Mouse (Mus musculus): ENCODE results near the gene Srcin1. TPM values are rescaled to one million over a fixed set of nuclear protein-coding genes. Genes with fewer than 3 reads are reported as not detected.

The Srcin1 gene
- 0.55 and 0.56 TPM in 2 replicates for polyA plus RNA-seq (2014; fragmentation: Nextera tagmentation; extraction: Ambion mirVana)

DNA sequence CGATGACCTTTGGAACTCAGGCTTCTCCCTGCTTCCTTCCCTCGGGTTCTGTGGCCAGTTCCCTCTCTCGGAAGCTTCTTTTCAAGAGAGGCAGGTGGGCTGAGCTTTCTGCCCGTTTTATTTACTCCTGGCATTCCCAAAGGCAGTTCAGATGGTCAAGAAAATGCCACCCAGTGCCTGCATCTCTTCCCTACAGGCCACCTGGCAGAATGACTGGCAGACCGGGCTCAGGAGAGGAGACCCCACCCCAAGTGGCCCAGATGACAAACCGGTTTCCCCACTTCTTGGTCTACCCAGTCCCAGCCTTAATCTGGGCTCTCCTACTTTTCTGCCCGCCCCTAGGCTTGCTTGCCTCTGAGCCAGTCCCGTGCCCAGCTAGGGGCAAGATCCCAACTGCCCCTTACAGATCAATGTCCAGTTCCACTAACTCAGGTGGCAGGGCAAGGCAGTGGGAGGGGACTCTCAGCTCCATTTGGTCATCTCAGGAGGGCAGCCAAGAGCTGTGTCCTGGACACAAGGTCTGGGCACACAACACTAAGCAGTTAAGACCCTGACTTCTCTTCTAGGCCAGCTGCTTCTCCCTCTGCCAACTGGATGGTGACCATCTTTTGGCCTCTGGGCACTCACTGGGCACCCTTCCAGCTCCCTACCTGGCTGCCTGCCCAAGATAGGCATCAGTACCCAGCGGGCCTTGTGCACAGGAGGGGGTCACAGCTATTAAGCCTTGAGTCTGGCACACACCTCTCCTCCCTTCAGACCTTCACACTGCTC, at the start of gene Srcin1:
Gene Srcin1, minus strand, starts transcription at position 51 of the 771 bp plus-strand sequence.
- peak within 1 kb of the TSS; percentile 99 for H3K4me2 ChIP-seq (ENCODE audit: low read depth, low read length)
- H3K4me1 ChIP-seq (ENCODE audit: control insufficient read depth, insufficient read depth, low read length), result peaks cover 9% of the 10 kb centered on the region
- WGBS, result 25% methylated on average over 9 of the region's 9 CpGs
- peak within 1 kb of the TSS; percentile 74 for H3K9ac ChIP-seq (replicated peaks; ENCODE audit: low read length)
- H3K4me3 ChIP-seq (ENCODE audit: low read depth, low read length), result peak within 1 kb of the TSS; percentile 63
- no peaks in the 10 kb centered on the region for H3K36me3 ChIP-seq (replicated peaks; ENCODE audit: control insufficient read depth, insufficient read depth, low read depth, low read length)
- ATAC-seq (replicated peaks; ENCODE audit: insufficient number of reproducible peaks, low FRiP score, low TSS enrichment, low read depth) (no peak), DNase-seq (ENCODE audit: low spot score) (no peak)
- H3K27me3 ChIP-seq (ENCODE audit: control insufficient read depth, insufficient read depth, low read length), result peaks cover 41% of the 10 kb centered on the region
- H3K9me3 ChIP-seq (replicated peaks; ENCODE audit: control insufficient read depth, low read length), result no peaks in the 10 kb centered on the region
- H3K27ac ChIP-seq (replicated peaks; ENCODE audit: low read depth, low read length), result peak within 1 kb of the TSS; percentile 47; the same call in 1 of the 2 replicates

DNA sequence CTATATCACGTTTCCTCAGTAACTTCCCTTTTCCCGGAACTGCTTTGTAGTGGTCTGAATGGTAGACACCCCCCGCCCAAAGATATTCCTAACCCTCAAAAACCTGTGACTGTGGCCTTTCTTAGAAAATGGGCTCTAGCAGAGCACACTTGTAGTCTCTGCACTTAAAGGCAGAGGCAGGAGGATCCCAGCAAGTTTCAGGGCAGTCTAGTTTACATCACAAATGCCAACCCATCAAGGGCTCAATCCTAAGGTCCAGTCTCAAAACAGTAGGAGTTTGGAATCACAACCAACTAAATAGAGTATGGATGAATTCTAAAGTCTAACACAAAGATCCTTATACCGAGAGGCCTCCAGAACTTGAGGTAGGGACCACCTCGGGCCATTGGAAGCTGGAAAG, 49.6 kb upstream of the Srcin1 start:
- ATAC-seq (replicated peaks; ENCODE audit: insufficient number of reproducible peaks, low FRiP score, low TSS enrichment, low read depth), result no peak
- H3K27me3 ChIP-seq (ENCODE audit: control insufficient read depth, insufficient read depth, low read length), result peaks cover 32% of the 10 kb centered on the region
- H3K9me3 ChIP-seq (replicated peaks; ENCODE audit: control insufficient read depth, low read length), result no peaks in the 10 kb centered on the region
- H3K36me3 ChIP-seq (replicated peaks; ENCODE audit: control insufficient read depth, insufficient read depth, low read depth, low read length), result no peaks in the 10 kb centered on the region
- H3K4me2 ChIP-seq (ENCODE audit: low read depth, low read length), result no peak overlapping the region
- H3K27ac ChIP-seq (replicated peaks; ENCODE audit: low read depth, low read length), result no peak overlapping the region
- no peak overlapping the region for H3K4me3 ChIP-seq (ENCODE audit: low read depth, low read length)
- H3K9ac ChIP-seq (replicated peaks; ENCODE audit: low read length), result no peak overlapping the region
- 64% methylated on average over 5 of the region's 5 CpGs for WGBS
- peaks cover 19% of the 10 kb centered on the region for H3K4me1 ChIP-seq (ENCODE audit: control insufficient read depth, insufficient read depth, low read length)
- no peak for DNase-seq (ENCODE audit: low spot score)

DNA sequence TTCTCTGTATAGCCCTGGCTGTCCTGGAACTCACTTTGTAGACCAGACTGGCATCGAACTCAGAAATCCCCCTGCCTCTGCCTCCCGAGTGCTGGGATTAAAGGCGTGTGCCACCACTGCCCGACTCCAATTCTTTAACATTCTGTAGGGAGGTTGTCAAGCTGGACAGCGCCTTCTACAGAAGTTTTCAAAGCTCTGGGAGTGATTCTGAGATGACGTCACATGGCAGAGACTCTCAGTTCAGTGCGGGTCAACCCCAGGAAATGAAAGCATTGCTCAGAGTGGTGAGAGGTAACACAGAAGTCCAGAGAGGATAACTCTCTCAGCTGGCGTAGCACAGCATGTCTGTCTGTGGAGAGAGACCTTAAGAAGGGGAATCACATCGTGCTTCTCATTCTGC, 47.2 kb upstream of the Srcin1 start:
- DNase-seq (ENCODE audit: low spot score) (no peak), ATAC-seq (replicated peaks; ENCODE audit: insufficient number of reproducible peaks, low FRiP score, low TSS enrichment, low read depth) (no peak)
- H3K9ac ChIP-seq (replicated peaks; ENCODE audit: low read length), result no peak overlapping the region
- no peaks in the 10 kb centered on the region for H3K36me3 ChIP-seq (replicated peaks; ENCODE audit: control insufficient read depth, insufficient read depth, low read depth, low read length)
- no peak overlapping the region for H3K4me2 ChIP-seq (ENCODE audit: low read depth, low read length)
- H3K27ac ChIP-seq (replicated peaks; ENCODE audit: low read depth, low read length), result no peak overlapping the region
- no peaks in the 10 kb centered on the region for H3K9me3 ChIP-seq (replicated peaks; ENCODE audit: control insufficient read depth, low read length)
- peaks cover 15% of the 10 kb centered on the region for H3K27me3 ChIP-seq (ENCODE audit: control insufficient read depth, insufficient read depth, low read length)
- WGBS, result 58% methylated on average over 9 of the region's 9 CpGs
- no peak overlapping the region for H3K4me3 ChIP-seq (ENCODE audit: low read depth, low read length)
- H3K4me1 ChIP-seq (ENCODE audit: control insufficient read depth, insufficient read depth, low read length), result peaks cover 14% of the 10 kb centered on the region

DNA sequence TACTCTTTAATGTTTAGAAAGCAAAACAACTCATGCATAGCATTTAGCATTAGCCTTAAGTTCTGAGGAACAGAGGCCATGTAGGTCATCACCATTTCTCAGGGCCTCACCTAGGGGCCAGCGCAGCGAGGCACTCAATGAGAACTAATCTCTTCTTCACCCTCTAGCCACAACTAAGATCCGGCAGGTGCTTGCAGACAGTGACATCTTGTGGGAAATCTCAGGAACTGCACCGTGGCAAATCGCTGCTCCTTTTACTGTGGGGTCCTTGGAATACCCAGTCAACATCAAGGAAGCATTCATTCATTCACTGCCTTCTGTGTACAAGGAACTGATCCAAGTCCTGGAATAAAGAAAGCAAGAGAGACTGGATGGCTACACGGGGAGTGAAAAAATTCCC, 46.5 kb upstream of the Srcin1 start:
- H3K27me3 ChIP-seq (ENCODE audit: control insufficient read depth, insufficient read depth, low read length), result peaks cover 7% of the 10 kb centered on the region
- 2% methylated on average over 6 of the region's 6 CpGs for WGBS

DNA sequence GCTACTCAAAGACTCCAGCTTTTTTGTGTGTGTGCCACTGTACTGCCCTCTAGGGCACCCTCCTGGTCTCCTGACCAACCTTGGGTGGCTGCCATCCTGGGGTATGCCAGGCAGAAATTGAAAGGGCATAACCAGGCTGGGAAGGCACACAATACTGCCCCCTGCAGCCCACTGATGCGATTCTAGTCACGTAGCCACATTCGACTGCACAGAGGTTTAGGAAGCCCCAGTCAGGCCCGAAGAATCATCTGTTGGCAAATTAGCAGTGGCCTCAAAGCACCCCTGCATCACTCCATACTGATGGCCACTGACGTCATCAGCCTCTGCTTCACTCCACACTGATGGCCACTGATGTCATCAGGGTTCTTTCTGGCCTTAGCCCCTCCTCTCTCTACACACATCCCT, 43.4 kb upstream of the Srcin1 start:
- no peak overlapping the region for H3K9ac ChIP-seq (replicated peaks; ENCODE audit: low read length)
- 49% methylated on average over 5 of the region's 5 CpGs for WGBS
- H3K27me3 ChIP-seq (ENCODE audit: control insufficient read depth, insufficient read depth, low read length), result no peaks in the 10 kb centered on the region
- no peak for ATAC-seq (replicated peaks; ENCODE audit: insufficient number of reproducible peaks, low FRiP score, low TSS enrichment, low read depth)
- no peak overlapping the region for H3K4me2 ChIP-seq (ENCODE audit: low read depth, low read length)
- H3K4me3 ChIP-seq (ENCODE audit: low read depth, low read length), result no peak overlapping the region
- H3K4me1 ChIP-seq (ENCODE audit: control insufficient read depth, insufficient read depth, low read length), result no peaks in the 10 kb centered on the region
- H3K9me3 ChIP-seq (replicated peaks; ENCODE audit: control insufficient read depth, low read length), result no peaks in the 10 kb centered on the region
- H3K27ac ChIP-seq (replicated peaks; ENCODE audit: low read depth, low read length), result no peak overlapping the region
- DNase-seq (ENCODE audit: low spot score), result peak; percentile 33
- no peaks in the 10 kb centered on the region for H3K36me3 ChIP-seq (replicated peaks; ENCODE audit: control insufficient read depth, insufficient read depth, low read depth, low read length)

More for the DNA sequence above, 46.5 kb upstream of the Srcin1 start:
- Histone ChIP-seq H3K4me3 (ENCODE audit: low read depth, low read length) (no peak overlapping the region), H3K9ac (replicated peaks; ENCODE audit: low read length) (no peak overlapping the region), H3K9me3 (replicated peaks; ENCODE audit: control insufficient read depth, low read length) (no peaks in the 10 kb centered on the region), H3K4me2 (ENCODE audit: low read depth, low read length) (no peak overlapping the region), H3K36me3 (replicated peaks; ENCODE audit: control insufficient read depth, insufficient read depth, low read depth, low read length) (no peaks in the 10 kb centered on the region), H3K4me1 (ENCODE audit: control insufficient read depth, insufficient read depth, low read length) (peaks cover 8% of the 10 kb centered on the region), H3K27ac (replicated peaks; ENCODE audit: low read depth, low read length) (no peak overlapping the region)
- ATAC-seq (replicated peaks; ENCODE audit: insufficient number of reproducible peaks, low FRiP score, low TSS enrichment, low read depth) (no peak), DNase-seq (ENCODE audit: low spot score) (peak; percentile 85)

DNA sequence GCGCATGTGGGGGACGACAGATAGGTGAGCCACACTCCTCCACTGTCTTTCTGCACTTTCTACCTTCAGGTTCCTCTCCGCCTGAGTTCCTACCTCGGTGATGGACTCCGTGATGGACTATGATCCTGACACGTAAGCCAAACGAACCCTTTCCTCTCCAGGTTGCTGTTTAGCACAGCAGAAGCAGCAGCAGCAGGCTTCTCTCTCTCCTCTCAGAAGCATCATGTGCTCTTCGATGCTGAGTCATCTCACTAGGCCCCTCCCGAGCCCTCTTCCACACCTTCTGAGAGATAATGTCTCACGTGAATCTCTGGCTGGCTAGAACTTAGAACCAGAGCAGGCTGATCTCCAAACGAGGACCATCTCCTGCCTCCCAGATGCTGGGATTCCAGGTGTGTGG, 42.4 kb upstream of the Srcin1 start:
- Histone ChIP-seq H3K27me3 (ENCODE audit: control insufficient read depth, insufficient read depth, low read length) (no peaks in the 10 kb centered on the region), H3K4me2 (ENCODE audit: low read depth, low read length) (no peak overlapping the region), H3K9ac (replicated peaks; ENCODE audit: low read length) (no peak overlapping the region), H3K36me3 (replicated peaks; ENCODE audit: control insufficient read depth, insufficient read depth, low read depth, low read length) (no peaks in the 10 kb centered on the region), H3K9me3 (replicated peaks; ENCODE audit: control insufficient read depth, low read length) (no peaks in the 10 kb centered on the region), H3K4me3 (ENCODE audit: low read depth, low read length) (no peak overlapping the region), H3K27ac (replicated peaks; ENCODE audit: low read depth, low read length) (no peak overlapping the region), H3K4me1 (ENCODE audit: control insufficient read depth, insufficient read depth, low read length) (no peaks in the 10 kb centered on the region)
- WGBS, result 47% methylated on average over 11 of the region's 11 CpGs
- ATAC-seq (replicated peaks; ENCODE audit: insufficient number of reproducible peaks, low FRiP score, low TSS enrichment, low read depth) (no peak), DNase-seq (ENCODE audit: low spot score) (no peak)

DNA sequence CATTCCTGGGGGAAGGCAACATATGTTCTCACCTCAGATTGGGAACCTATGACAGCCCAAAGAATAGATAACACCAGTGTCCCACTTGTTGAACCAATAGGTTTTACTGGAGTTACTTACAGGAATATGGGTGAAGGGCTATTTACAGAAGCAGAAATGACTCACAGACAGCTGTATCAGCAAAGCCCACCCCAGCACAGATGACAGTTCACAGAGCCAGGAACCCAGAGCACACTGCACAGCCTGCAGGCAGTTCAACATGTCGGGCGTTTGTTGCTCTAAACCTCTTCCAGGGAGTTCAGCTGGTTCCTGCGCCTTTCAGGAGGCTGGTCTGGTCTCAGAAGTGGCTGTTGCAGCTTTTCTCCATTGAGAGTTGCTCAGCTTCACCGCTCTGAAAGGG, 39.3 kb upstream of the Srcin1 start:
- H3K9me3 ChIP-seq (replicated peaks; ENCODE audit: control insufficient read depth, low read length), result no peaks in the 10 kb centered on the region
- no peak overlapping the region for H3K4me2 ChIP-seq (ENCODE audit: low read depth, low read length)
- no peaks in the 10 kb centered on the region for H3K36me3 ChIP-seq (replicated peaks; ENCODE audit: control insufficient read depth, insufficient read depth, low read depth, low read length)
- no peak for DNase-seq (ENCODE audit: low spot score)
- no peak for ATAC-seq (replicated peaks; ENCODE audit: insufficient number of reproducible peaks, low FRiP score, low TSS enrichment, low read depth)
- no peaks in the 10 kb centered on the region for H3K4me1 ChIP-seq (ENCODE audit: control insufficient read depth, insufficient read depth, low read length)
- H3K27ac ChIP-seq (replicated peaks; ENCODE audit: low read depth, low read length), result no peak overlapping the region
- no peaks in the 10 kb centered on the region for H3K27me3 ChIP-seq (ENCODE audit: control insufficient read depth, insufficient read depth, low read length)
- H3K9ac ChIP-seq (replicated peaks; ENCODE audit: low read length), result no peak overlapping the region
- H3K4me3 ChIP-seq (ENCODE audit: low read depth, low read length), result no peak overlapping the region
- WGBS, result 79% methylated on average over 4 of the region's 4 CpGs

DNA sequence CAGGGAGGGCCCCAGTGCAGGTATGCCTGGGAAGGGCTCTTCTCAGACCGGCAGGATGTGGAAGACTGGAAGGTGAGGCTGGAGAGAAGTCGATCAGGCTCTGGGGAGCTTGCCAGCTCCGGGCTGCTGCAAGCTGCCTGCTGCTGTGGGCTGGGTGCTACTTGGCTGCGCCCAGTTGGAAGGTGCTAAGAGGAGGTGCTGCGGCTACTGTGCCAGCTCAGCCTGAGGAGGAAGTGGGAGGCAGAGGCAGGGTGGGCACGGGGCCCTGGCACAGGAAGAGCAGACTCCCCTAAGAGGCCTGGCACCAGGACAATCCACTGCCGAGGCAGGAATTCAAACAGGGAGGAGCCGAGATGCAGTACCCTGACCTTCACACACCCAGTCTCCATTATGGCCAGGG, 35.1 kb upstream of the Srcin1 start:
- Histone ChIP-seq H3K9me3 (replicated peaks; ENCODE audit: control insufficient read depth, low read length) (no peaks in the 10 kb centered on the region), H3K4me2 (ENCODE audit: low read depth, low read length) (no peak overlapping the region), H3K27me3 (ENCODE audit: control insufficient read depth, insufficient read depth, low read length) (no peaks in the 10 kb centered on the region), H3K27ac (replicated peaks; ENCODE audit: low read depth, low read length) (no peak overlapping the region), H3K36me3 (replicated peaks; ENCODE audit: control insufficient read depth, insufficient read depth, low read depth, low read length) (no peaks in the 10 kb centered on the region), H3K4me3 (ENCODE audit: low read depth, low read length) (no peak overlapping the region), H3K9ac (replicated peaks; ENCODE audit: low read length) (no peak overlapping the region), H3K4me1 (ENCODE audit: control insufficient read depth, insufficient read depth, low read length) (no peaks in the 10 kb centered on the region)
- DNase-seq (ENCODE audit: low spot score), result no peak
- WGBS, result 76% methylated on average over 8 of the region's 8 CpGs
- no peak for ATAC-seq (replicated peaks; ENCODE audit: insufficient number of reproducible peaks, low FRiP score, low TSS enrichment, low read depth)

All from embryonic facial prominence, embryonic 11.5 days (tissue).